Mouse (Mus musculus) effector memory CD4-positive, alpha-beta T cell, adult 5 months (primary cell): ENCODE data around the gene Coch. TPM values are rescaled to one million over a fixed set of nuclear protein-coding genes. Genes with fewer than 3 reads are reported as not detected.

Source experiments
- polyA plus RNA-seq: library from polyadenylated mRNA; unstranded; fragments of 100-300 nt; shearing (Covaris generic); gene quantifications from one replicate; pipeline ENCODE4 v1.2.1, GENCODE M21; 2017

Coch gene
- polyA plus RNA-seq = 0.47 TPM

DNA sequence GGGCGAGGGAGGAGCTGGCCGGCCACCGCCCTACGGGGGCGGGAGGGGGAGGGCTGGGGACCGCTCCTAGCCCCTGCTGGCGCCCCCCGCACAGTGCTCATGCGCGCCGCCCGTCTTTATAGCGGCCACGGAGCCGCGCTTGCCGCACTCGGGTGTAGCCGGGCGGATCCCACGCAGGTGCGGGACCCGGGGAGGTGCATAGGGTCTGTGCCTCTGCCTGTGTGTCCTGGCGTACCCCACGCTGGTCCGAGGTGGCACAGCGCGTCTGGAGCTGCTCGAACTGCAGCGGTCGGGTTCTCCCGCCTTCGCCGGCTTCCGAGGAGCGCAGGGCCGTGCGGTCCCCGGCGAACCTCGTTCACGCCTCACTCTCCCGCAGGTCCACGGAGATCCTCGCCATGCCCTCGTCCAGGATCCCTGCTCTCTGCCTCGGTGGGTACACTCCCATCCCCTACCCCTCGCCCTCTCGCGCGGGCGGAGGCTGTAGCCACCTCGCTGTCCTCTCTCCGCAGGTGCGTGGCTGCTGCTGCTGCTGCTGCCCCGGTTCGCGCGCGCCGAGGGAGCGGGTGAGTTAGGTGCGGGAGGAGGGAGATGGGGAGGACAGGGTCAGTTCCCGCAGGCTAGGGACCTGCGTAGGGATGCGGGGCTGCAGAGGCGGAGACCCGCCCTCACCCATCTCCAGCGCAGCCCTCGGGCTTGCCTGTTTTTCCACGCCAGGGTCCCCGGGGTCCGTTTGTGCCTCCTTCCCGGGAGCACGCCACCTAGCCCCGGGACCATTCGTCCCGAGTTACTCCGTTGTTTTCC is at the start of gene Coch:
Gene Coch, plus strand, starts transcription at position 113 of the 801 bp plus-strand sequence.

Other genes with a start within 250 kb of the Coch start
- 22.2 TPM for gene G2e3, start 245.3 kb upstream of the Coch start, polyA plus RNA-seq
- 57.8 TPM for gene Scfd1, start 215.8 kb upstream of the Coch start, polyA plus RNA-seq
- gene Ap4s1, start 97.7 kb downstream of the Coch start, polyA plus RNA-seq = 38.0 TPM
- 53.5 TPM for gene Strn3, start 98.6 kb downstream of the Coch start, polyA plus RNA-seq
- 111 TPM for gene Hectd1, start 236.2 kb downstream of the Coch start, polyA plus RNA-seq